Mouse (Mus musculus): ENCODE results near the gene Prlr.

DNA sequence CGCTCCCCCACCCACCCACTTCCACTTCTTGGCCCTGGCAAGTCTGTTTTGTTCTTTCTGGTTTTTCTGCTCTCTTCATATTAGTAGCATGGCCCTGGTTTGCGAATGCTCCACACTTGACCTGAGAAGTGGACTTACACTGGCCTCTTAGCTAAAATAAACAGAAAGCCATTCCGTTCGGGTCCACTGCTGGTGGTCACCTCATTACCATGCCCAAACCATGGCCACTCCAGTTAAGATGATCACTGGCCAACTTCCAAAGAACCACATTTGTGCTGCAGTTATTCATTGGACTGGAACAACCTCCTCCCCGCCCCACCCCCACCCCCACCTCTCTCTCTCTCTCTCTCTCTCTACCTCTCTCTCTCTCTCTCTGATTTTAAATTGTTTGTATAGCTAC, 104.5 kb downstream of the Prlr start:
- no peak for TF ChIP-seq CTCF (IDR thresholded peaks at IDR 0.05; ENCODE audit: control insufficient read depth, insufficient read depth, low read length)
- no peak for TF ChIP-seq POLR2A (IDR thresholded peaks at IDR 0.05; ENCODE audit: borderline replicate concordance, control insufficient read depth, low read depth, low read length)
